Mouse (Mus musculus): ENCODE data around the gene Arhgef11. TPM values are rescaled to one million over a fixed set of nuclear protein-coding genes. Genes with fewer than 3 reads are reported as not detected.
"Not testable (repeated sequence)": the region's sequence is repeated elsewhere in the genome, so short reads cannot be mapped to it uniquely, and the experiment has no call there.

Arhgef11 gene
- polyA plus RNA-seq (2015; fragmentation: Nextera tagmentation; extraction: Ambion mirVana) = 22.7 and 23.6 TPM in 2 replicates

DNA sequence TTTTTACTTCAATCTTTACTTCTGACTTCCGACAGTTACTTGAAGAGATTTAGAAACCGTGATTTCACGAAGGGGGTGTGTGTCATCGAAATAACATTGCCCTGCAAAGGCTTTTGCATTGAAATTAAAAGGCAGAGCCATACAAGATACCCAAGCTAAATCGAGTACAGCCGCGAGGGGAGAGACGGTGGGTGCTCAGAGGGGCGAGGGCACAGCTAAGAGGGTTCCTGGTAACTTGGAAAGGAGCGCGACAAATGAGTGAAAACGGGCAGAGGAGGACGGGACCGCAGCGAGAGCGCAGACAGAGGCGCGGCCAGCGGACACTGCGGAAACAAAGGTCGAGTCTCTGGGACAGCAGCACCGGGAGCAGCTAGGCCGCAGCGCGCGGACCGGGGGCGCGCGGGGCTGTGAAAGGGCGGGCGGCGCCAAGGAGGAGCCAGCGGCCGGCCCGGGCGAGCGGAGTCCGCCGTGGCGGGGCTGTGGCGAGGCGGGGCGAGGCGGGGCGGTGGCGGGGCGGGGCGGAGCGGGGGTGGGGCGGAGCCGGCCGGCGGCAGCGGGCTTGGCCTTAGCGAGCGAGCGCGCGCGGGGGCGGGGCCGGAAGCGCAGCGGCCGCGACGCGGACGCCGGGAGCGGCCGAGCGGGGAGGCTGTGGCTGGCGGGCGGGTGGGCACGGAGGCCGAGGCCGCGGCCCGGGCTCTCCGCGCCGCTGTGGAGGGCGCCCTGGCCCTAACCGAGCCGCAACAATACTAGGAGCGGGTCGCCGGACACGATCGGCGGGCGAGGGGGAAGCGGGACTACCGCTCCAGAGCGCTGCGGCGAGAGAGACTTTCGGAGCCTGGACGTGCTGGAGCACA is at the start of gene Arhgef11:
Gene Arhgef11, plus strand, starts transcription at position 603 of the 854 bp plus-strand sequence.
- H3K27me3 ChIP-seq = no peaks in the 10 kb centered on the region
- H3K27ac ChIP-seq (replicated peaks) = peak within 1 kb of the TSS; percentile 92
- ATAC-seq (replicated peaks) = peak; percentile 91
- H3K9ac ChIP-seq (replicated peaks) = peak within 1 kb of the TSS; percentile 94
- H3K4me3 ChIP-seq = peak within 1 kb of the TSS; percentile 81
- 2% methylated on average over 84 of the region's 101 CpGs for WGBS
- no peaks in the 10 kb centered on the region for H3K36me3 ChIP-seq
- no peaks in the 10 kb centered on the region for H3K9me3 ChIP-seq
- H3K4me1 ChIP-seq = peaks cover 43% of the 10 kb centered on the region
- peak within 1 kb of the TSS; percentile 94 for H3K4me2 ChIP-seq (replicated peaks)

DNA sequence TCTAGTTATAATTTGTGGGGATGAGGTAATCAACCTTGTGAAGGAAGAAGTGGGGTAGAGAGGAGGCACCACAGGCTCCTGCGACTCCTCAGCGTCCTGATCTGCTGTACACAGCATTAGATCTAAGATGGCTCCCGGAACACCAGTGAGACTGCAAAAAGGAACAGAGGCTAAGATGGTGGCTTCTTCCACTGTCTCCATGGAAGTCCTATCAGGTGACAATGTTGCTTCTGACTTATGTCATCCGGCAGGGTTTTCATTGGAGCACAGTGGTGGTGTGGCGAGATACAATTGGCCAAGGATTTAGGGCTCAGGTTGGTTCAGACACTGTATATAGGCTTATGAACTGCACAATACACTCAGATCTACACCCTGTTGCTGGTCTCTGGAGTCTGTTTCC is 48.7 kb upstream of the Arhgef11 start:
- Histone ChIP-seq H3K4me3 (no peak overlapping the region), H3K27me3 (no peaks in the 10 kb centered on the region), H3K36me3 (no peaks in the 10 kb centered on the region), H3K4me1 (peaks cover 9% of the 10 kb centered on the region), H3K9me3 (no peaks in the 10 kb centered on the region), H3K4me2 (replicated peaks) (no peak overlapping the region), H3K9ac (replicated peaks) (no peak overlapping the region), H3K27ac (replicated peaks) (no peak overlapping the region)
- ATAC-seq (replicated peaks) = no peak
- WGBS = 94% methylated on average over 5 of the region's 5 CpGs

DNA sequence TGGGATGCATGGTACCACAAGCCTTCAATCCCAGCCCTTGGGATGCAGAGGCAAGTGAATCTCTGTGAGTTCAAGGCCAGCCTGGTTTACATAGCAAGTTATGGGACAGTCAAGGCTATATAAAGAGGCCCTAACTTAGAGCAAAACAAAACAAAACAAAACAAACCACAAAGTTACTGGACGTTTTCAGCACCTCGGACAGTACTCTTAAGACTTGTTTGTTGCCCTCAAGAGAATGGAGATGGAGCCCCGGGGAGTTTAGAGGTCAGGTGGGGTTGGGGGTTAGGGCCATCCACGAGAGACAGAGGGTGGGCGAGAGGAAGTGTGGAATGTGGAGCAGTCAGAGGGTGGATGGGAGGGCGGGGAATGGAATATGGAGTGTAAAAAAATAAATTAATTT is 41.6 kb upstream of the Arhgef11 start:
- WGBS = 40% methylated on average over 6 of the region's 6 CpGs
- no peak overlapping the region for H3K4me2 ChIP-seq (replicated peaks)
- no peak overlapping the region for H3K4me3 ChIP-seq
- no peak overlapping the region for H3K27ac ChIP-seq (replicated peaks)
- no peaks in the 10 kb centered on the region for H3K4me1 ChIP-seq
- no peak for ATAC-seq (replicated peaks)
- no peaks in the 10 kb centered on the region for H3K36me3 ChIP-seq
- H3K27me3 ChIP-seq = no peaks in the 10 kb centered on the region
- H3K9me3 ChIP-seq = no peaks in the 10 kb centered on the region
- H3K9ac ChIP-seq (replicated peaks) = no peak overlapping the region

DNA sequence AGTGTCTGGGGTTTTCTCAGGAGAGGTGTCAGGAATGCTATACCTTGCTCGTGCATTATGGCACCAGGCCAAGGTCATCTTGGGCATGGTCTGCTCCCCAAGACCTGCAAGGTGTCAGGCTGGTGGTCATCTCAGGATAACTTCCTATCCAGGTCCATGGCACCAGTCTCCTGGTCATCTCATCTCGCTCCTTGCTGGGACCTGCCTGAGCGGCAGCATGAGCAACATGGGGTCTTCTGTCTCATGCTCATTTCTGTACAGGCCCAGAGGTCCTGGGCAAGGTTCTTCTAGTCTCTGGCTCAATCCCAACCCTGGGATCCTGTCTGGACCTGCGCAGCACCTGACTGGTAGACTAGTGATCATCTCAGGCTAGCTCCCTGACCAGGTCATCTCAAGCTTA is 35.1 kb upstream of the Arhgef11 start:
- H3K4me2 ChIP-seq (replicated peaks) = no peak overlapping the region
- H3K27me3 ChIP-seq = no peaks in the 10 kb centered on the region
- H3K4me3 ChIP-seq = no peak overlapping the region
- no peak for ATAC-seq (replicated peaks)
- no peaks in the 10 kb centered on the region for H3K9me3 ChIP-seq
- WGBS = 95% methylated on average over 4 of the region's 4 CpGs
- no peak overlapping the region for H3K9ac ChIP-seq (replicated peaks)
- H3K36me3 ChIP-seq = no peaks in the 10 kb centered on the region
- H3K4me1 ChIP-seq = no peaks in the 10 kb centered on the region
- H3K27ac ChIP-seq (replicated peaks) = no peak overlapping the region

DNA sequence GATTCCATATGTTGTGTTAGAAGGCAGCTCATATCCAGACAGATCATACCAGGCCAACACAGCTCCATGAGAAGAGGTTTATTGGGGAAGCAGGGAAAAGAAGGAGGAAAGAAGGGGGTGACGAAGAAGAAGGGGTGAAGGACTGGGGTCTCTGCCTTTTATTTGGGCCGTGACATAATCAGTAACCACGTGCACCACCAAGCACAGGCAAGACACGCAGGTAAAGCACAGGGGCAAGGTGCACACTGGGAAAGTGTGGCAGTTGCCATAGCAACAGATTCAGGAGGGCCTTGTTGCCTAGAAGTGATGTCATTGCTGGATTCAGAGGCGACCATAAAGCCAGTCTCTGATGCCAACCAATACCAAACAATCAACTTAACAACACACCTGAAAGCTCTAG is 23.6 kb upstream of the Arhgef11 start:
- no peaks in the 10 kb centered on the region for H3K4me1 ChIP-seq
- H3K27me3 ChIP-seq = no peaks in the 10 kb centered on the region
- no peak overlapping the region for H3K27ac ChIP-seq (replicated peaks)
- WGBS = 68% methylated on average over 5 of the region's 5 CpGs
- no peak for ATAC-seq (replicated peaks)
- no peak overlapping the region for H3K4me2 ChIP-seq (replicated peaks)
- H3K9me3 ChIP-seq = no peaks in the 10 kb centered on the region
- no peak overlapping the region for H3K9ac ChIP-seq (replicated peaks)
- no peak overlapping the region for H3K4me3 ChIP-seq
- H3K36me3 ChIP-seq = no peaks in the 10 kb centered on the region

DNA sequence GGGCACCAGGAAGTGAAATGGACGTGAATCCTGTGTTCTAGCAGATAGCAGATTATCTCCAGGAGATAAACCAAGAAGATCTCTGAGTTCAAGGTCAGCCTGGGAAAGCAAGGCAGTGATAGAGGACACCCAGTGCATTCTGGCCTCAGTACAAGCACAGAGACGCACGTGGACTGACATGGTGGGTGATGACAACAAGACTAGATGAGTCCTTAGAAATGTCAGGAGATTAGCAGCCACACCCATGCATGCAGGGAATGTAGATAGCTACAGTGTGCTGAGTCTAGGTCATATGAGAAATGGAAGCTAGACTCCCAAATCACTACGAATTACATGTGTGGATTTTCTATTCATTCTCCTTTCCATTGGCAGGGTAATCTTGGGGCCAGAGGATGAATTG is 22.0 kb upstream of the Arhgef11 start:
- not testable (repeated sequence) for H3K9me3 ChIP-seq; H3K4me3 ChIP-seq; ATAC-seq (replicated peaks); H3K27me3 ChIP-seq; H3K27ac ChIP-seq (replicated peaks); H3K36me3 ChIP-seq; H3K4me2 ChIP-seq (replicated peaks); H3K4me1 ChIP-seq; H3K9ac ChIP-seq (replicated peaks)
- WGBS = 80% methylated on average over 4 of the region's 4 CpGs

DNA sequence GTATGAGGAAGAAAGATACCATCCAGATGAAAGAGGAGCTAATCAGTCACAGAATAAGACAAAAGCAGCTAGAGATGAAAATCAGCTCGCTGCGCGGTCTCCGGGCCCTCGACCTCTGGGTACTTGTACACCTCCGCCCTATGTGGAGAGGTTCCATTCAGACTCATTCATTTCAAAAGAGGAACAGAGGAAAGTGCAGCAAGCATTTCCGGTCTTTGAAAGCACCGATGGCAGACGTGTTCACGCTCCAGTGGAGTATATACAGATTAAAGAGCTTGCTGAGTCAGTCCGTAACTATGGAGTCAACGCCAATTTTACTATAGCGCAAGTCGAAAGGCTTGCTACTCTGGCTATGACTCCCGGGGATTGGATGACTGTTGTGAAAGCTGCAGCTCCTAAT is 16.3 kb upstream of the Arhgef11 start:
- not testable (repeated sequence) for H3K27ac ChIP-seq (replicated peaks); H3K4me3 ChIP-seq; H3K9me3 ChIP-seq; H3K36me3 ChIP-seq; H3K27me3 ChIP-seq; ATAC-seq (replicated peaks); H3K4me2 ChIP-seq (replicated peaks); H3K4me1 ChIP-seq; H3K9ac ChIP-seq (replicated peaks)
- 96% methylated on average over 15 of the region's 15 CpGs for WGBS

DNA sequence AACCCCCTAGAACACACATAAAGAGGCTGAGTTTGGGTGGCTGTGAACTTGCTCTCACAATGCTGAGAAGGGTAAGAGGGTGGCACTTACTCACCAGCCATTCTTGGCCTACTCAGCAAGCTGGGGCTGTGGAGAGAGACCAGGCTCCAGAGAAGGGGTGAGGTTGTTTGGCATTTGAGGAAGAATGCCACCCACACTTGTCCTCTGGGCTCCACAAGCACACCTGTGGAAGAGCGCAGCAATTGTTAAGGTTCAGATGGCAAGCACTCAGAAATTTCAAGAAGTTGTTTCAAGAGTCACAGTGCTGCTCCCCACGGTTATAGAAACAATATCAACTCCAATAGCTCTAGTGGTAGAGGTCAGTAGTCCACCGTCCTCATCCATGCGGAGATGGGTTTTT is 1.0 kb upstream of the Arhgef11 start:
- Histone ChIP-seq H3K36me3 (no peaks in the 10 kb centered on the region), H3K27me3 (no peaks in the 10 kb centered on the region), H3K4me2 (replicated peaks) (peak overlapping the region; percentile 94), H3K27ac (replicated peaks) (peak overlapping the region; percentile 92; the same call in 1 of the 2 replicates), H3K4me1 (peaks cover 35% of the 10 kb centered on the region), H3K4me3 (peak overlapping the region; percentile 81), H3K9ac (replicated peaks) (no peak overlapping the region), H3K9me3 (no peaks in the 10 kb centered on the region)
- 72% methylated on average over 4 of the region's 4 CpGs for WGBS
- ATAC-seq (replicated peaks) = no peak

DNA sequence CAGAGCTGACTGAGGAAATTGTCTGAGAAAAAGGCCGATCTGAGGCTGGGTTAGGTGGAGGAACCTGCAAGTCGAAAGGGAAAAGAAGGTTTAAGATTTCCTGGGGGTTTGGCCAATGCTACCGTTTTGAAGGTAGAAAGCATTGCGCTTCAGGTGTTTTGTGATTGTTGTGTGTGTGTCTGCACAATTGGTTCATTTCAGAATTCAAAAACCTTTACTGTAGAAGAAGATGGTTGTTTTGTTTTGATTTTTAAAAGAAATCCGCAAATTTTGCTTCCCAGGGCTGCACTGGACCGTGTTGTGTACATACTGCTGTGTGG is 412 bp downstream of the Arhgef11 start:
- peak overlapping the region; percentile 81 for H3K4me3 ChIP-seq
- H3K9me3 ChIP-seq = no peaks in the 10 kb centered on the region
- no peaks in the 10 kb centered on the region for H3K36me3 ChIP-seq
- peak overlapping the region; percentile 94 for H3K4me2 ChIP-seq (replicated peaks)
- ATAC-seq (replicated peaks) = 0 out of 2 replicates have a peak, but pooled peaks have one; percentile 1
- under 1% methylated on average over 6 of the region's 6 CpGs for WGBS
- peak overlapping the region; percentile 94 for H3K9ac ChIP-seq (replicated peaks)
- no peaks in the 10 kb centered on the region for H3K27me3 ChIP-seq
- H3K27ac ChIP-seq (replicated peaks) = peak overlapping the region; percentile 92
- H3K4me1 ChIP-seq = peaks cover 44% of the 10 kb centered on the region

DNA sequence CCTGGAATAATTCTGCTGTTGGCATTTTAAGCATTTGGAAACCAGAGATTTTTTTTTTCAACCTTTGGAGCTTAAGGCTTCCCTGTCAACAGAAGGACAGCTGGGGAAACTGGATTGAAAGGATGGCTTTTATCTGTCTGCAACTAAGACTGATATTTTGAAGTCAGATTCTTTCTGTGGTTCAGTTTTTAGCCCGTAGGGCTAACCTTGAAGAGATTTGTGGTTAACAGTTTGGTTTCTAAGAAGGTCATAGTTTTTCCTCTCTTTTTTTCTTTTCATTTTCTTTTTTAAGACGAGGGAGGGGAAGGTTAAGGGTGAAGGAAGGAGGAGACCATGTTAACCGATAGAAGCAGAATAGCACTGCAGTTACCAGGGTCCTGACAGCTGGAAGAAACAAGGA is 881 bp downstream of the Arhgef11 start:
- ATAC-seq (replicated peaks) = no peak
- no peaks in the 10 kb centered on the region for H3K9me3 ChIP-seq
- H3K4me2 ChIP-seq (replicated peaks) = peak overlapping the region; percentile 94
- H3K4me3 ChIP-seq = peak overlapping the region; percentile 81
- H3K9ac ChIP-seq (replicated peaks) = peak overlapping the region; percentile 94
- no peaks in the 10 kb centered on the region for H3K27me3 ChIP-seq
- H3K36me3 ChIP-seq = no peaks in the 10 kb centered on the region
- H3K4me1 ChIP-seq = peaks cover 44% of the 10 kb centered on the region
- WGBS = 6% methylated on average over 3 of the region's 3 CpGs
- H3K27ac ChIP-seq (replicated peaks) = 0 out of 2 replicates have a peak overlapping the region, but pooled peaks have one; percentile 92

DNA sequence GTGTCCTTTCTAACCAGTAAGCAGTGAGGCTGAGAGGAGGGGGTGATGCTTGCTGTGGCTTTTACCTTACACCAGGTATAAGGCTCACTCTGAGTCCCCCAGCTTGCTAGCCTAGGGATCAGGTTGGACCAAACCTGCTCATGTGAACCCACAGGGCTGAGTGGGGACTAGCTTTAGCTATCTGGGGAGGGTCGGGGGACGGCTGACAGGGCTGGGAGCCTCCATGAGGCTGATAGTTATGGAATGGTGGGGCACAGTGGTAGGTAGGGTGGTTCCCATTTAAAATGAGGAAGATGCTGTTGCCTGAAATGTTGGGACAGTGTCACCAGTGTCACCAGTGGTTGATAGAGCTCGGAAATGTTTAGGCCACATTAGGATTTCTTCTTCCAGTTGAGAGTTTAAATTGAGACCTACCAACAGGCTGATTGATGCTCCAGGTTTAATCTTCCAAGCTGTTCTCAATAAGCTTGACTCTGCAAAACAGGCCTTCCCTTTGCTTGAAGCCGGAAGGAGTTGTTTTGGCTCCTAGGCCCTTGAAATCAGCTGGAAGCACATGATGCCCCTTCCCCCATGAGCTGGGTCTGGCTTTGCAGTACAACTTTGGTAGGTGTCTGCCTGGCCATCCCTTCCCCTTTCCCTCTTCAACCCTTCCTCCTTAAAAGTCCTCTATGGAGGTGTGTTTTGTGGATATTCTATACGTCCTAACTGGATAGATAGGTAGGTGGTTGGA is 1.8 kb downstream of the Arhgef11 start:
- Histone ChIP-seq H3K4me2 (replicated peaks) (peak overlapping the region; percentile 94), H3K36me3 (no peaks in the 10 kb centered on the region), H3K4me1 (peaks cover 49% of the 10 kb centered on the region), H3K4me3 (peak overlapping the region; percentile 81), H3K9me3 (no peaks in the 10 kb centered on the region), H3K27me3 (no peaks in the 10 kb centered on the region), H3K9ac (replicated peaks) (peak overlapping the region; percentile 94), H3K27ac (replicated peaks) (no peak overlapping the region)
- 39% methylated on average over 5 of the region's 5 CpGs for WGBS
- ATAC-seq (replicated peaks) = no peak

DNA sequence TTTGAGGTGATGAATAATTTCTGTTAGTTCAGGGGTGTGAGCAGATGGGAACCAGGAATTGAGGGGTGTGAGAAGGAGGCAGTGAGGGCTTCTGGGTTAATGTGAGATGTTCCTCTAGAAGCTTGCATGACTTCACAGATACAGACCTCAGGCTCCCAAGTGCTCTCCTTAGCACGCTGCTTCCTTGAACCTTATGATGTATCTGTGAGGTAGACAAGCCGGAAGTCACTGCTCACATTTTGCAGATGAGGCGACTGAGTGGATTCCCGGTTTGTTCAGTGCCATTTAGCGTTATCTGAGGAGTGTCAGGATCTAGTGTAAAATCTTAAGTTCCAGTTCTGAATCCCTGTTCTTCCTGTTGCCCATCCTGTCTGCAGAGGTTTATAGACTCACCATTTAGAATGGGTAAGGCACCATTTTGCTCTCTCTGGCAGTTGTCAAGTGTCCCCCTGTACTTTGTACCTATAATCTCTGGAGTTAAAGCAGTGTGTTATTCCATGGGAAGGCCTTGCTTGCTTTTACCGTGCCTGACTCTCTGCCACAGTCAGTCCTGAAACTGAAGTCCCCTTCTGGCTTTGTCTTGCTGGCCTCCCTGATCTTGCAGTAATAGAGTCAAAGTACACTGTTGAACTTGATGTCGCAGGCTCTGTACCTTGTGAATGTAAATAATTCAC is 3.0 kb downstream of the Arhgef11 start:
- Histone ChIP-seq H3K27me3 (no peaks in the 10 kb centered on the region), H3K27ac (replicated peaks) (0 out of 2 replicates have a peak overlapping the region, but pooled peaks have one; percentile 20), H3K9me3 (no peaks in the 10 kb centered on the region), H3K4me3 (peak overlapping the region; percentile 81), H3K4me2 (replicated peaks) (peak overlapping the region; percentile 94), H3K9ac (replicated peaks) (peak overlapping the region; percentile 36), H3K4me1 (peaks cover 49% of the 10 kb centered on the region), H3K36me3 (no peaks in the 10 kb centered on the region)
- WGBS = 57% methylated on average over 7 of the region's 7 CpGs
- no peak for ATAC-seq (replicated peaks)

Data from forebrain, embryonic 15.5 days (tissue).